Mouse (Mus musculus) urinary bladder, postnatal 10 days (tissue): ENCODE measurements around the gene Lrrtm3.

ENCODE experiments used
- DNase-seq: peaks from one replicate; pipeline ENCODE4 v3.0.0; 2022; ENCODE audit warnings: low spot score

Lrrtm3 gene

DNA sequence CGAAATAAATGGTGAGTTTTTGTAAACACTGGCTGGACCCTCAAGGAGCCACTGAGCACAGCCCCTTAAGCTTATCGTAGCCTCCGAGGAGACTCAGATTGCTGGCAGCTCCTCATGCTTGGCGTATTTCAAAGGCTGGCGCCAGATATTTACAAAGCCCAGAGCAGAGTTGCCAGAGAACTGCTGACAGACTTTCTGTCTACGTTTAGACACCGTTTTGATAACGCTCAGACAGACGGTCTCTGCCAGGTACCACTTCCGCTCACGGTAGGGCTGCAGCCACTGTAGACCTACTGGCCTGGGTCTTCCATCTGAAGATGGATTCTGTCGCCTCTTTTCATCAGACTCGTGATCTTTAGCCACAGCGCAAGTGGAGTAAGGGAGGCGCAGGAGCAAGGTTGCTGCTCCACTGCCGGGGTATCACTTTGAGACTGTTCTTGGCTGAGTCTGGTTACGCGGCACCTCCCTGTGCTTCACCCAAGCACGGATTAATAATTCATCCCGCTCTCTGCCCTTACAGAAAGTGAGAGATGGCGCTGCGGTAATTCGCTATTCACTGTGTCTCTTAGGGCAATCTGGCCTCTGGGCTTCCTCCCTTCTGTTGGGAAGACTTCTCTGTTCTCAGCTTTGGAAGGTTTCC, 203.5 kb downstream of the Lrrtm3 start:
- no peak for DNase-seq

- DNase-seq: no peak
These were observed 209.6 kb downstream of the Lrrtm3 start for GRCm38 (mm10) chr10:63880462-63880903.
